Mouse (Mus musculus) cortical plate, adult 2 months (tissue): ENCODE data around the gene Mapk8ip3.

Experiments
- CTCF ChIP-seq: fragments of 200-500 bp; IDR thresholded peaks from 2 replicates; pipeline ENCODE4 v1.5.1; 2011; ENCODE audit warnings: mild to moderate bottlenecking, control low read depth, low read length; ENCODE audit not compliant: insufficient read depth; ENCODE audit errors: extremely low read depth
- POLR2A ChIP-seq: fragments of 200-500 bp; IDR thresholded peaks from 2 replicates; pipeline ENCODE4 v1.6.1; 2011; ENCODE audit warnings: mild to moderate bottlenecking, low read length, control low read depth; ENCODE audit not compliant: insufficient read depth; ENCODE audit errors: extremely low read depth

- TF ChIP-seq CTCF (no peak), POLR2A (peak; percentile 16; the same call in 1 of the 2 replicates)
Measured at GRCm38 (mm10) chr17:24897600-24897999, 39.2 kb downstream of the Mapk8ip3 start.
